Mouse (Mus musculus): ENCODE measurements around the gene Timp4.
"Not testable (repeated sequence)": the region's sequence is repeated elsewhere in the genome, so short reads cannot be mapped to it uniquely, and the experiment has no call there.

The Timp4 gene

DNA sequence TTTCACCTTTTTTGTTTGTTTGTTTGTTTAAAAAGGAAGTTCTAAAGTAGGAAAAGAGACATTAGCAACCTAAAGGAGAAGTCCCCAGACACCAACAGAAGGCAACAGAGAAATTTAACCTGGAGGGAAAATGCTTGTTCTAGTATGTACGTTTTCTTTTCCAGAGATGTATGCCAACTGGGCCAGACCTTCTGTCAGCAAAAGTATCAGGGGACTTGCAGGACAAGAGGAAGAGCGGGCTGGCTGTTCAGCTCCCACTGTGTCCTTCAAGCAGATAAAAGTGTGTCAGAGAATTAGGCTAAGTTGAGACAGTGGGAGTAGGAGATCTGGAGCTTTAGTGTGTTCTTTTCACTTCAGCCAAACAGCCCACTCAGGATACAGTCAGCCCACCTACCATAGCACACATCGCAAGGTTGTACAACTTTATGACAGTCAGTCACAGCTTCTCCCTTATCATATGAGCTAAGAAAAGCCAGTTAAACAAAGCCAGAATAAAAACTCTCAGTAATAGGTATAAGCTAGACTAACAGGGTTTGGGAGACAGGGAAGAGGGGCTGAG lies 6.4 kb downstream of the Timp4 start:
- no peak for DNase-seq

DNA sequence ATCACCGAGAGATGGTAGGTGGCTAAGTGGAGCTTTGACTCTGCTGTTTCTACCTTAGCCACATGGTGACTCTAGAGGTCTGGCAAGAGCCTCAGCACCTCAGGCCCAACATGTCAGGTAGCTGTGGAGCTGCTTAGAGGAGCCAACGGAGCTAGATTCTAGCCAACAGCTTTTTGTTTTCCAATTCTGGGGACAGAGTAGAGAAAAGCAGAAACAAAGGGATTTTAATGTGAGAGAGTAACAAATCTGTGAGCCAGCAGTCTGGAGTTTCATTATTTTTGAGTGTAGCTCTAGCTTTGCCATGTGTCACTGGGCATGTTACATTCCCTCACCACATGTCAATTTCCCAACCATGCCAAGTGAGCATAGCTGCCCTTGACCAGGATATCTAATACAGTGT lies 7.8 kb downstream of the Timp4 start:
- DNase-seq = no peak

DNA sequence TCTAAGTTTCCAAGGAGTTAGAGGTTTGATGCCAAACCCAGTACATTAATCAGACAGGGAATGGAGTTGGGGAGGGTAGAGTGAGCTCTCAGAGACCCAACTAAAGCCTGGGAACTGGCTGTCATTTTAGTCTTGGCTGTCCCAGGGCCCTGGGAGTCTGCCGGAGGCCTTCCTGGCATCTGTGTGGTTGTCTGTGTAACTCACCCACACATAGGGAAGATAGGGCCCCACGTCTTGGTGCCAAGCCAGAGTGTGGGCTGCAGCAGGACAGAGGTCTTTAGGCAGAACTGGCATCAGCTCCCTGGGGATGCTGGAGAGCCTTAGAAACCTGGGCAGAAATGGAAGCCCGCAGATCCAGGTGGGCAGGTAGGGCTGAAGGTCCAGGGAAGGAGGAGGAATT lies 10.1 kb downstream of the Timp4 start:
- DNase-seq = no peak

DNA sequence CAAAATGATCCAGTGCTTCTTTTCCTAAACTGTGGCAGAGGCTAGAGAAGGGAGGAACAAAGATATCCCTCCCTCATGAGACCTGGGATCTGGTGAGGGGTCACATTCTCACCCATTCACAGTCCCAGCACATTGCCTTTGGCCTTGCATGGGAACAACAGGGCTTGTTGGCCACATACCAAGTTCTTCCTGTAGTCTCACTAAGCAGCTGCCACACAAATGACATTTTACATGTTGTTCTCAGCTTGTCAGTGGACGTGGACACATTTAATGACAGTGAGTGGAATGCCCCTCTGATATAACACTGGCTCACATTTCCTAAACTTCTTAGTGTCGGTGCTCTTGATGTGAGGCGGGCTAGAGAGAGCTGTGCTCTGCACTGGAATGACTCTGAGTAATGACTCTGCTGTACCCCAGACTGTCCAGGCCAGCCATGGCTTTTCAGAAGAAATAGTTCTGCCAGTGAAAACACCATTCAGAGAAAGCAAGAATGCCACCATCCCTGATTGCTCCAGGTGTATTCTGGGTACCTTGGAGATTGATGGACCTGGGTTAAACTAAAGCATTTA lies 10.8 kb downstream of the Timp4 start:
- DNase-seq = no peak

DNA sequence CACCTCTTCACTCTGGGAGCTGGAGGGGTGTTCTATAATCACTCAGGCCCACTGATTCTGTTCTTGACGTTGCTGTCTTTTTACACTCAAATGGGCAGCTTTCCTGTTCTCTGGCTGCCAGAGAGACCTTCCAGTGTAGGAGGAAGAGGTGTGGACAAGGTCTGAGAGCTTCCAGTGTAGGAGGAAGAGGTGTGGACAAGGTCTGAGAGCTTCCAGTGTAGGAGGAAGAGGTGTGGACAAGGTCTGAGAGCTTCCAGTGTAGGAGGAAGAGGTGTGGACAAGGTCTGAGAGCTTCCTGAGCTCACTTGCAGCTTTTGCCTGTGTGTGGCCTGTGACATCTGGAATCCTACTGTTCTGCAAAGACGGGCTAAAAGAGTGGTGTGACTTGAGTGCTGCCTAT lies 11.6 kb downstream of the Timp4 start:
- not testable (repeated sequence) for DNase-seq

DNA sequence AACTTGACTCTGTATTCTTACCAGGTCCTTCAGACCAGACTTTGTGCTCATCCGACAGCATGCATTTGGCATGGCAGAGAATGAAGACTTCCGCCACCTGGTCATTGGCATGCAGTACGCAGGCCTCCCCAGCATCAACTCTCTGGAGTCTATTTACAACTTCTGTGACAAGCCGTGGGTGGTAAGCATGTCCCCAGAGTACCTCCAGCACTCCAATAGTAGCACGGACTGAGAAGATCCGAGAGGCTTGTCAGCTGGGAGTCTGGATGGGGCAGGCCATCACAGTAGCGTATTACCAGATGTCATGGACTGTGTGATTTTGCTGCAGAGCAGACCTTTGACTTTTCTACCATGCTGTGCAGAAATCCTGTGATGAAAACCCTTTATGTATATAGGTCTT lies 12.7 kb downstream of the Timp4 start:
- DNase-seq = no peak

DNA sequence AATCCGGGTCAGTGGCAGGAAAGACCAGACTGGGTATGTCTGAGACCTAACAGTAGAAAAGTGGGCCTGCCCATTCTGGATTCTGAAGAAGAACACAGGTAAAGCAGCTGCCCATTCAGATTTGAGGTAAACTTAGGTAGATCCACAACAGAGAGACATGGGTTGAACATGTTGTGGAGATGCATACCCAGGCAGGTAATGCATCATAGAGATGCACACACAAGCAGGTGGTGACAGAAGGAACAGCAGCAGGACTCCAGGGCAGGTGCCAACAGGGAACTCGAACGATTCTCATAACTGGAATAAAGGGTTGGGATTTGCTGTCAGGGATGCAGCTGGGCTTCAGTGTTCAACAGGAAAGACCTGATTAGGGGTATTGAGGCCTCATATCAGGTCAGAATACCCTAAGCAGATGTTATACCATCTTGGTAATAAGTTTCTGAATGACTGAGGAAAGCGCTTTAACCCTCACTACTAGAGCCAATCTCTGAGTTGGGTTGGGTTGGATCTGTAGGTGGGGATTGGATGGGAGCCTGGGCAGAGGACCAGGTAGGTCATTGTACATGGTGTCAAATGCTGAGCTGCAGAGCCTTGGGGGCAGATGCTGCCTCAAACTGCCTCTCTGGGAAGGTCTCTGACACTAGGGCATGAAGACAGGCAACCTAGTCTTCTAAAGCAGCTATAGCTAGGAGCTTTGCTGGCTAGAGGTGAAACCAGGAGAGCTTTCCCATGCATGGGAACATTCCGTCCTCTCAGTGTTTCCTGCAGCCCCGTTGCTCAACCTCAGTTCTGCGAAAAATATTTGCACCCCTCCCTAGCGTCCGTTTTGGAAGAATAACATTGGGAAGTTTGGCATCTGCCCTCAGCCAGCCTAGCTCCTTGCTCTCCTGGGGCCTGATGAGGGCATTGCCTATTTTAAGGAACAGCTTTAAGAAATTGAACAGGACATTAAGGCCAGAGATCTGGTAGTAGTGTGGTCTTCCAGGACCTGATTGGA lies 13.7 kb downstream of the Timp4 start:
- DNase-seq = peak; percentile 37 to 54

DNA sequence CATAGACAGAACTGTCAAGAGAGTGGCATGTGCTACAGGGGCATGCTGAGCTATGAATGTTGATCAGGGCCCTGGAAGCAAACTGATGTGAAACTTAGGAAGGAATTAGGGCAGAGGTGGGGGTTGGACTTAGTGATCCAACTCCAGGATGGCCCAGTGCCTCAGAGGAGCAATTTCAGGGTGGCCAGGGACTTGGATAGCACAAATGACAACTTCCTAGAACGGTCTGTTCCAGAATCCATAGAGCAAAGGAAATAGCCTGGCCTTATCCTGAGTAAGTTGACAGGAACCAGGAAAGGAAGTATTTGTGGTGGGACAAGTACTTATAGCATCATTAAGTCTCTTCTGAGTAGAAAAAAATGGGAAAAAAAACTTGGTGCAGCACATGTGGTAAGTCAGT lies 19.4 kb downstream of the Timp4 start:
- no peak for DNase-seq

DNA sequence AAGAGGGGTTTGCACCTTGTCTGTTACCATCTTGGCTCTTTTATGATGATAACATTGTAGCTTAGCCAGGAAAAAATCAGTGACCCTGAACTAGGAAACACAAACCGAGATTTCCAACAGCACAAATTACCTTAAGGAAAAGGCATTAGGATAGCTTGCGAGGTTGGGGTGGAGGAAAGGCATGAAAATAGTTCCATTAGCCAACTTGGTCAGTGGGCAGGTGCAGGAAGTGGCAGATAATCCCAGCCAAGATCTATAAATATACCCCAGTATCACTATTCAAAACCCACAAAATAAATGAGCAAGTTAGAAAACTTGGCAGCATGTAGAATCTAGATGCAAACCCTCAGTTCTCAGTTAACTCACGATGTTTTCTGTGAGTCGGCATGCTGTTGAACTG lies 20.2 kb downstream of the Timp4 start:
- no peak for DNase-seq

DNA sequence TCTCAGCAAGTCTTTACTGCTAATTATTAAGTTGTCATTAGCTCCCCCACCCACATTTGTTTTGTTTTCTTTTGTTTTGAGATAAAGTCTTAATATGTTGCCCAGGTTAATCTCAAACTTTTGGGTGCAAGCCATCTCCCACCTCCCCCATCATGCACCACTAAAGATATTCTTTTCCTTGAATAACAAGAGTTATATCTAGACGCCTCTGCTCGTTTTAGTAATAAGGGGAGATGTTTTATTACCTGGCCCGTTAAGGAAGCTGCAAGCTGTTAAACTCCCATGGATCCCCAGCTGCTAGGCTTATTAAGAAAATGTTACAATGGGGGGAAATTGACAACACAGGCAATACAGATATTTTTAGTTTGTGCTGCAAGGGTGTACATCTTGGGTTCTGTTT lies 21.4 kb downstream of the Timp4 start:
- no peak for DNase-seq

DNA sequence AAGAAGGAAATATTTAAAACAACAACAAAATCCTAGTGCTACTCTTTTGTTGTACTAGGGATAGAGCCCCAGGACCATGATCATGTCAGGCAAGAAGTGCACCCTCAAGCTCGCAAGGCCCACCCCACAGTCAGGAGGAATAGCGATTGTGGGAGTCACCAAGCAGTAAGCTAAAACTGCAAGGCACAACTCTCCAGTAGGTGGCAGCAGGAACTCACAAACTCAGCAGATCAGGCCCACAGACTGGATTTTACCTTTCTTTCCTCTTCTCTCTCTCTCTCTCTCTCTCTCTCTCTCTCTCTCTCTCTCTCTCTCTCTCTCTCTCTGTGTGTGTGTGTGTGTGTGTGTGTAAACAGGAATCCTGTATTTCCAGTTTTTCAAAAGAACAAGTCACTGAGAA lies 24.5 kb downstream of the Timp4 start:
- DNase-seq = peak; percentile 71 to 77

DNA sequence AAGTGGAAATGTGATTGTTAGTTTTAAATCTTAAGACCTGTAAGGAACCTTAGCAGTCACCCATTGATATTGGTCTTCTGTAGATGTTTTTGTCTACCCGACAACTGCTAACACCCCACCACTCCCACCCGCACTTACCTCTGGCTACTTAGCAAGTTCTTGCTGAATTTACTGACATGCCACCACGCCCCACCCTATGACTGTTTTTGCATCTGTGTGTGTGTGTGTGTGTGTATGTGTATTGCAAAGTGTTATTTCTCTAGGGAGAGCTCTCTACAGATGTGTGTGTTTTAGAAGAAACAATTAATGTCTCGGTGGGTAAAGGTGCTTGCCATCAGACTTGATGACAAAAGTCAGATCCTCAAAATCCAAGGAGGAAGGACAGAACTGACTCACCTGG lies 25.0 kb downstream of the Timp4 start, which contains the start of gene Gm17482:
TSS of gene Gm17482 (plus strand) at position 301 of the 400 bp plus-strand sequence.
- no peak for DNase-seq

DNA sequence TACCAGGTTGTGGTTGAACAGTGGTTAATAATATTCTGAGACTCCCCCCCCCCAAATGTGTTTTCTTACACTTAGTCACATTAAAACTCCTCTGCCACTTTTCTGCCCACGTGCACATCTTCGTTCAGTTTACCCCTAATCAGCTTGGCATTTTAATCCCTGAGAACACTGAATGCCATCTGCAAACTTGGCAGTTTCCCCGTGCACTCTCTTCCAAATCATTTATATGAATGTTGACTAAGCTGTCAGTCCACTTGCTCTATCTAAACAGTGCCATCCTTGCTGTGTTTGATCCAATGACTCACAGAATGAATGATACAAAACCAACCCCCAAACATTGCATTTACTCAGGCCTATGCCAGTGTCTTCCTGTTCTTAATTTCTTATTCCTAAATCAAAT lies 26.5 kb downstream of the Timp4 start:
- no peak for DNase-seq

DNA sequence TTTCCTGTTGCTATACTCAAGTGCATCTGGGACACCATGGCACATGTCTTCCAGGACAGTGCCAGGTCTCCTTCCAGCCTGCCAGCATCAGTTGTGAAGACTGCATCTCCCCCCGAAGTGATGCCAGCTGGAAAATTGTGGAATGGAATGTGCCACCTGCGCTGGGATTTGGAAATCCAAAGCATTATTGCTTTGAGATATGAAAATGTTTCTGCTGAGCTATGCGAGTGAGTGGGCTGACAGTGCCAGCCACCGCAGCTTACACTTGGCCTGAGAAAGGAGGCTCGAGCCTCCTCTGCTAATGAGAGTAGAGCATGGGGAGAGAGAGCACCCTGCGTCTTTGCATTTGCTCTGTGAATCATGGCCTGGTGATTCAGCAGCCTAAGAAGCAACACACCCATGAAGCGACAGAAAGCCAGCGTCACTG lies 30.8 kb downstream of the Timp4 start:
- no peak for DNase-seq

DNA sequence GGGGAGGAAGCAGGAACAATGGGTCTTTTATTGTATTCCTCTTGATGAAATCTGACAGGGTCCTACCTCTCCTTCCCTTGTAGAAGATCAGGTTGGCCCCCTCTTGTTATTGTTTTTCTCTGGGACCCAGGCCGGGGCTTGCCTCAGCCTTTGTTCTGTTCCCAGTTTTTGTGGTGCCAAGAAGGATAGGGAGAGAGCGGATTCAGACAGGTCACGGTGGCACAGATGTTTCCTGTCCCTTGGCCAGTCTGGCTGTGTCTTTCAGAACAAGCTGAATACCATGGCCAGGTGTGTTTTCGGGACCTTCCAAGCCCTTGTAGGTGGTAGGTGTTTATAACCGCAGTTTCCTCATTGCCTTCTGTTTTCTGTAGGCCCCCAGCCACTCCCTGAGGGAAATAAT lies 38.9 kb downstream of the Timp4 start:
- DNase-seq = no peak

DNA sequence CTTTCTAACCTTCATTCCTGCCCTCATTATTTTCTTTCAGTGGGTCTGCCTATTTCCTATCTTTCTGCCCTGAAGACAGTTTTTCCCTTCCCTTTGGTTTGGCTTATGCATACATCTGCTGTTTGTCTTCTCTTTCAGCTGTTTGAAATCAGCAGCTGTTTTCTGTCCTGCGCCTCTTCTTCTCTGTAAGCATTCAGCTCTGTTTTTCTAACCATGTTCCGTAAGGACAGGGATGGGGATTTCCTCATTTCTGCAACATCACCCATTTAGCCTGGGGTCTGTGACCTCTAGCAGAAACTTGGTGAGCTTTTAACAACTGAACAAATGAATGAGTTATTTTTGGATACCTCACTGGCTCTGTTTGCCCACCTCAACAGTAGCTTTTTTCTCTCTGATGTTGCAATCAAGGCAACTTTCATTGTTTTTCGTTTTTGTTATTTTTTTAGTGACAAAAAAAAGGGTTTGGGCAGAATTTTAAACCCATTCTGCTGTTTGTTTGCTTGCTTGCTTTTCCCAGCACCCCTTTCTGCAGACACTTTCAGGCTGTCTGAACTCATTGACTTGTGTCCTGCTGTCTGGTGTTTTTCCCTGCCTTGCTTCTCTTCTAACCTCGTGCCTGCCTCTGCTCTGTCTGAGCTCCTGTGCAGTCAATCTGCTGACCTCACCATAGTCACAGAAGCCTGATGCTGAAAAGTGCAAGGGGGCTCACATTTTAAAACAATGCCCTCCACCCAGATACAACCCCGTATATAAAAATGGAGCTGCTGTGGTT lies 39.7 kb downstream of the Timp4 start:
- DNase-seq = peak in 1 of 2 experiments; percentile 44

DNA sequence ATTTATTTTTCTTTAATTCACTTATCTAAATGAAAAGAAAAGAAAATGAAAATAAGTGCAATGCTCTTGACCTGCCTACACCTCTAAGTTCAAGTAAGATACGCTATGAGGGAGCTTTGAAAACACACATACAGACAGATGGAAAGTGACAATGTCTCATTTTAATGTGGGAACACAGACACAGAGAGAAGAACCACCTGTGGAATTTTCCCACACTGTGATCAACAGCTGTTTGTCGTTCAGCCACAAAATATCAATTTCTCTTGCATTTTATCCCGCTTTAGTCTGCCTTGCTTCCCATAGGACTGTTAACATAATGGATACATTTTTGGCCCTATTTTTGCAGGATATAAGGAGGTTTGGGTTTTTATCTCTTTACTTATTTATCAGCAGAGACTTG lies 41.2 kb downstream of the Timp4 start:
- no peak for DNase-seq

DNA sequence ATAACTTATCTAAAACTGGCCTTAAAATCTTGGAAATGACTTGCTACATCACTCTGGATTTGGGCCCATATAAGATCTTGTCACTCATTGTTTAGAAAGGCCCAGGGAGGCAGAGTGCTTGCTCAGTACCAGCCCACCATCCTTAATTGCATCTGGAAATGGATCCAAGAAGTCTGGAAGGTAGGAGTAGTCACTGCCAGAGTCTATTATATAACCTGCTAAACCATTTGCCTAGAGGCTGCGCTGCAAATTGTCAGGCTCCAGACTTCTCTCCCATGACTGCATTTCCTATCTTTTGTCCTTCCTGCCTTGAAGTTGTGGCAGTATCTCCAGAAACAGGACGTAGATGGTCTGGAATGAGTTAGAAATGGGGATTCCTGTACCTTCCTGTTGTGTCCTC lies 41.8 kb downstream of the Timp4 start:
- DNase-seq = no peak

DNA sequence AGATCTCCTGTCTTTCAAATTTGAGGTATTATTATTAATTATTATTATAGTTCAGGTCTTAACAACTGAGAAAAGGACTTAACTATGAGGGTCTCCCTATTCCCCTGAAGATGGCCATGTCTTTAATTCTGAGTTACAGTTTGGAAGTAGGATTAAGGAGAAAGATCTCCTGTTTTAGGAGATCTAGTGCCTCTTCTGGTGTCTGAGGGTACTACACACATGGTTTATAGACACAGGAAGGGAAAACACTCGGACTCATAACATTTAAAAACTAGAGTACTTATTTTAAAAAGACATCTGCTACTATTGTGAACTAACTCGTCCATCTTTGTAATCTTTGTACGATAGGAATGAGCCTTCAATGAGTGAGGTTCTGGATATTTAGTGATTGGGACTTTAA lies 49.0 kb downstream of the Timp4 start:
- DNase-seq = no peak

DNA sequence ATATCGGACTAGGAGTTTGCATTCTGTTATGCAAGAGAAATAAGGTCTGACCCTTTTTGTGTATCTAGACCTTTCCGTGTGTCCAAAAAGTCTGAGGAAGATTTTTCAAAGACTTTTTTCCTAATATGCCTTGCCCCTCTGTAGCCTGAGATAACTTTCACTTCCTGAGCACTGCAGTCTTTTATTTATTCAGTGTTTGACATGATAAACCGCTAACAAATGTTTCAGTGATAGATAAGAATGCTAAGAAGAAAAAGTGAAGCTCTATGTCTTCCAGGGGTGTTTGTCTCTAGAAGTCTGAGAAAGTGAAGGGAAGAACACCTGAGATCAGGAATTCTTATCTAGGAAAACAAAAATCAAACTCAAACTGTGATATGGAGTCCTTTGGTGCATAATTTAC lies 51.3 kb downstream of the Timp4 start:
- DNase-seq = no peak

Measured in lung, adult 18-20 months (tissue).